Mouse (Mus musculus) urinary bladder, postnatal 25 days (tissue): ENCODE results near the gene Acot8.
A peak's percentile ranks its signal among the peaks of the same experiment; 100 is the strongest.

Experiments used
- DNase-seq: peaks from one replicate; pipeline ENCODE4 v3.0.0; 2022; ENCODE audit warnings: low spot score

Gene Acot8

GRCm38 (mm10) chr2:164757841-164758240 is 46.8 kb downstream of the Acot8 start:
- DNase-seq = no peak

GRCm38 (mm10) chr2:164754800-164755199 is 49.9 kb downstream of the Acot8 start:
- DNase-seq = no peak

DNA sequence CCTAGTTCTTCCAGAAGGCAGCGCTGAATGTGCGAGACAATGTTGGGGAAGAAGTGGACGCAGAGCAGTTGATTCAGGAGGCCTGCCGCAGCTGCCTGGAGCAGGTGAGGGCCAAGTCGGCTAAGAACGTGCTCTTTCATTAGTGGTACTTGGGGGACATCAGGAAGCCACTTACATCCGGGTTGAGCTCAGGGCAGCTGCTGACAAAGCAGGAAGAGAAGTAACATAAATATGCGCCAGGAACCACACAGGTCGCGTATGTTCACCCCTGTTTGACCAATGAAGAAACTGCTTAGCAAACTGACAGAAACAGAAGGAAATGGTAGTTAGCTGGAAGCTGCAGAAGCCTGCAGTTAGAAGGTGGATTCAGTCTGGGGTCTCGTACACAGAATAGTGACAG is 50.6 kb downstream of the Acot8 start:
- DNase-seq = no peak

GRCm38 (mm10) chr2:164752454-164752853 is 52.2 kb downstream of the Acot8 start:
- DNase-seq = no peak

DNA sequence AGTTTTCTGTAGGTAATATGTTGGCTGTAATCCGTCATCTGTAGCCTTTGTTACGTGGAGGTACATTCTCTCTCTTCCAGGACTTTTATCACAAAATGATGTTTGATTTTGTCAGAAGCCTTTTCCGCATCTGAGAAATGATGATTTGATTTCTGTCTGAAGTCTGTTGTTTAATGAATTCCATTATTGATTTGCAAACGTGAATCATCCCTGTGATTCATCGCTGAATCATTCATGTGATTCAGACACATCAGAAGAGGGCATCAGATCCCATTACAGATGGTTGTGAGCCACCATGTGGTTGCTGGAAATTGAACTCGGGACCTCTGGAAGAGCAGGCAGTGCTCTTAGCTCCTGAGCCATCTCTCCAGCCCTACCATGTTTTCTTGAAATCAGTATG is 55.7 kb downstream of the Acot8 start:
- DNase-seq = no peak

GRCm38 (mm10) chr2:164748191-164748590 is 56.5 kb downstream of the Acot8 start:
- no peak for DNase-seq

DNA sequence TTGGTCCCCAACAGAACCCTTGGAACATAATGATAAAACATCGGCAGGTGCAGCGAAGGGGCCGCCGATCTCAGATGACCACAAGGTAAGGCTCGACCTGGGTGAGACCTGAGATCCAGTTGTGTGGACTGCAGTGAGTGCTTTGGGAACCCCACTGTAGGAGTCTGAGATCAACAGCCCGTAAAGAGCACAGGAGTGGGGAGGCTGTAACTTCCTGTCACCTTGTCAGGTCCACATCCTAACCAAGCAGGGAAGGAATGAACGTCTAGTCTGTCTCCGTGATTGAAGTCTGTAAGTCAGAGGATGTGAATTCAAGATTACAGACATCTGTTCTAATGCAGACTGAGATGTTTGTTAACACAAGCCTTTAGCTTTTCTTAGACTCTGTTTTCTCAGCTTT is 58.0 kb downstream of the Acot8 start:
- no peak for DNase-seq

DNA sequence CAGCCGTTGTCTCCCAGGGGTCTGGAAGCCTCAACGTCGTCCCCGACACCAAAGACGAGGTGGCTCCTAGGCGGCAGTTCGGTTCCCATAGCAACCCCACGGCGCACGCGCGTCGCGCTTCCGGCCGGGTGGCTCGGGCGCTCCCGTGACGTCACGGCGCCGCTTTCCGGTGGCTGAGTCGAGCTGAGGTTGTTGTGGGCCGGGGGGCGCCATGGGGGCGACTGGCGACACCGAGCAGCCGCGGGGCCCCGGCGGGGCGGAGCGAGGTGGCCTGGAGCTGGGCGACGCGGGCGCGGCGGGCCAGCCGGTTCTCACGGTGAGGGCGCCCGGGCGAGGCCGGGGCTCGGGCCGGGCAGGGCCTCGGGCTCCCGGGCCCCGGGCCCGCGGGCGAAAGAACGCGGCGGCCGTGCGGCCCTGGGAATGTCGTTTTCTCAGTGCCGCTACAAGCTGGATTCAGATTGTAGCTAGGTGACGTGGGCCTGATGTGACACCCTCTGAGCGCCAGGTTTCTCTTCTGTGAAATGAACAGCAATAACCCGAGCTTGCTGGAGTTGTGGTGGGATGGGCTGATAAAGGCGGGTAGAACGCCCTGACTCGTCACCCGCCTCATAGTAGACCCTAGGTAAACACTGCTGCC is 58.7 kb downstream of the Acot8 start, which contains the start of the genes Wfdc3 and Dnttip1:
Gene Wfdc3, minus strand, starts transcription at position 89 of the 637 bp plus-strand sequence.
Gene Dnttip1, plus strand, starts transcription at position 141 of the 637 bp plus-strand sequence.
- DNase-seq = peak; percentile 96

- DNase-seq = no peak
Measured at GRCm38 (mm10) chr2:164744987-164745386, 59.7 kb downstream of the Acot8 start.
